Mouse (Mus musculus): ENCODE data around the gene Plxdc2.
A peak's percentile ranks its signal among the peaks of the same experiment; 100 is the strongest.

Plxdc2 gene

GRCm38 (mm10) chr2:16571169-16571751 lies 215.2 kb downstream of the Plxdc2 start:
- no peak for DNase-seq (ENCODE audit: low read depth)

DNA sequence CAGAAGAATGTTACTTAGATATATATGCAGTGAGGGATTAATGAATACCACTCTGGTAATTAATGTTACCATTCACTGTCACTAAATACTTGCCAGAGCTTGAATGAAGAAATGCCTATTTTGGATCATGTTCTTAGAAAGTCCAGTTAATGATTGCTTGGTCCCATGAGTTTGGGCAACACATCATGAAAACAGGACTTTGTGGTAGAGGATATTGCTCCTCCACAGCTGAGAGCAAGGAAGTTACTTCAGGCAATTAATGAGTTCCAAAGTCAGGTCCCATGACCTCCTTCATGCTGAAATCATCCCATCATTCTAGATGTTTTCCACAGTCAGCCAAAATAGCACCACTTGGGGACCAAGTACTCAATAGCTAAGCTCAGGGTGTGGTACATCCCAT lies 220.5 kb downstream of the Plxdc2 start:
- no peak for DNase-seq (ENCODE audit: low read depth)

- no peak for DNase-seq (ENCODE audit: low read depth)
Observed at GRCm38 (mm10) chr2:16578153-16578552, 222.0 kb downstream of the Plxdc2 start.

DNA sequence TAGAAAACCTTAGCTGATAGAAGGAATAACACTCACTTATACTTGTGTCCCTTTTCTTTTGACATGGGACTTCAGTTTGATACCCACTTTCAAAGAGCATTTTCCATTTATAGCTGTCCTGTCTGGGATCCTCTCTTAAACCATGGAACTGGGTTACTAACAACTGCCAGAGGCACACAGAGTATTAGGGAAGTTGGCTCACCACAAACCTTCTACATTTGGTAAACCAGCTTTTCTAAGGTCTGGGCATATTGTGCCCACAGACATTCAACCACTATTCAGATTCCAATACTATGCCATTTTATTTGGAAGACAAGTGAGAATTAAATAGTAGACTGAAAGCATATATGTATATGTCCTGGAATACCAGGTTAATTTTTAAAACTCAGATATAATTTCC lies 232.4 kb downstream of the Plxdc2 start:
- DNase-seq (ENCODE audit: low read depth) = peak; percentile 10

GRCm38 (mm10) chr2:16595451-16595850 lies 239.3 kb downstream of the Plxdc2 start:
- no peak for DNase-seq (ENCODE audit: low read depth)

DNA sequence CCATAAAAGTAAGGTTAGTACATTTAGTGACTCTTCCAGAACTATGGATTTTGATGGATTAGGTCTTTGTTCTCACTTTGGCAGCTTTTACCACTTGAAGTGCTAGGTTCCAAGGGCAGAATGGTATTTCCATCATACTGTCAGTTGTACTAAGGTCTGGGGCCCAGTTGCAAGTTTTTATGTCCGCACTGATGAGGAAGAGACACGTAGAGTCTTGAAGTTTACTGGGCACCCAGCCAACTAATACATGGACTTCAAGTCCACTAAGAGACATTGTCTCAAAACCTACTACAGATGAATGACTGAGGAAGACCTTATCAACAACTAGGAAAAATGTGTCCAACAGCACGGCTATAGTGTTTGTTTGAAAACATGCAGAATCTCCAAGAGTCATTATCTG lies 242.1 kb downstream of the Plxdc2 start:
- peak; percentile 3 for DNase-seq (ENCODE audit: low read depth)

GRCm38 (mm10) chr2:16604291-16604690 lies 248.2 kb downstream of the Plxdc2 start:
- DNase-seq (ENCODE audit: low read depth) = no peak

- DNase-seq (ENCODE audit: low read depth) = no peak
Observed at GRCm38 (mm10) chr2:16607792-16608586, 251.9 kb downstream of the Plxdc2 start.

- no peak for DNase-seq (ENCODE audit: low read depth)
Observed at GRCm38 (mm10) chr2:16642061-16642460, 286.0 kb downstream of the Plxdc2 start.

- peak; percentile 42 for DNase-seq (ENCODE audit: low read depth)
Observed at GRCm38 (mm10) chr2:16651713-16652112, 295.6 kb downstream of the Plxdc2 start.

DNA sequence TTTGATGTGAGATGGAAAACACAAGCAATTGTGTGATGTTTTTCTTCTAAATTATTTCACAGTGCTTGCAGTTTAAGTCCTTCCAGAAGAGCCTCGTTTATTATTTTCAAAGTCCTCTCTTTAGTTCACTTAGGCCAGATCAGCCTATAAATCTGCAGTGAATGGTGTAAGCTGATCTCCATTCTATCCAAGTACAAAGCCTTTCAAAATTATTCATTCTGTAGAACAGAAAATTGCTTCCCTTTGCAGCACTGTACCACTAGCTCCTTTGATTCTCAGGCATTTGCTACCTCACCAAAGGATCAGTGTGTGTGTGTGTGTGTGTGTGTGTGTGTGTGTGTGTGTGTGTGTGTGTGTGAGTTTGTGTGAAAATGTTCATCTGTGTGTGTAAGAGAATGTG lies 308.4 kb downstream of the Plxdc2 start:
- DNase-seq (ENCODE audit: low read depth) = no peak

- no peak for DNase-seq (ENCODE audit: low read depth)
Observed at GRCm38 (mm10) chr2:16668391-16668790, 312.3 kb downstream of the Plxdc2 start.

- peak; percentile 61 for DNase-seq (ENCODE audit: low read depth)
Observed at GRCm38 (mm10) chr2:16682905-16683304, 326.8 kb downstream of the Plxdc2 start.

DNA sequence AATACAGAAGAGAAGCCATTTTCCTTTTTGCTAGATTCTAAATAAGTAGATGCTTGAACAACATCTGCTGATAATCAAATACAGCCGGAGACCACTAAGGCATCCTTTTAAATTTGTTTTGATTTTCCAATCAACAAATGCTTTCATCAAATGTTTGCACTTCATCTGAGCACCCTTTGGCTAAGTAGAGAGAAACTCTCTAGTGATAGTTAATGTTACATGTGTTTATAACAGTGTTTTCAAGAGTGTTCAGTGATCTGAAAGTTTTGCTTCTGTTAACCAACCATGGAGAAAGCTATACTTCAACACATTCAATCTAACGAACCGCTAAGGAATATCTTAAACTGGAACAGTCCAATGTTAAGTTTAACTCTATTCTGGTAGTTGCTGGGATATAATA lies 327.6 kb downstream of the Plxdc2 start:
- no peak for DNase-seq (ENCODE audit: low read depth)

DNA sequence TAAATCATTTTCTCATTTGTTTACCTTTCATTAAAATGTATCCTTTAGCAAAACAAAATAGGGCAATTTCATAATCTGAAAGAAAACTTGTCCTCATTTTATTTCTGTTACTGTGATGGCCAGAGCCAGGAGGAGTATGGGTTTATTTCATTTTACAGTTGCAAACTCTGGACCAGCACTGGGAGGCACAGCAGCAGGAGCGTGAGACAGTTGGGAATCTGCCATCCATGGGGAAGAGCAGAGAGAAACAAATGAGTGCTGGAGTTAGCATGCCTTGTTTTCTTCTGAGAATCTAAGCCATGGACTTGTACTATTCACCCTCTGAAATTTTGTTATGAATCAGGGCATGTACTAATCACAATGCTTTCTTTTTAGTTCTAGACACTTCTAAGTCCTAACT lies 328.4 kb downstream of the Plxdc2 start:
- no peak for DNase-seq (ENCODE audit: low read depth)

DNA sequence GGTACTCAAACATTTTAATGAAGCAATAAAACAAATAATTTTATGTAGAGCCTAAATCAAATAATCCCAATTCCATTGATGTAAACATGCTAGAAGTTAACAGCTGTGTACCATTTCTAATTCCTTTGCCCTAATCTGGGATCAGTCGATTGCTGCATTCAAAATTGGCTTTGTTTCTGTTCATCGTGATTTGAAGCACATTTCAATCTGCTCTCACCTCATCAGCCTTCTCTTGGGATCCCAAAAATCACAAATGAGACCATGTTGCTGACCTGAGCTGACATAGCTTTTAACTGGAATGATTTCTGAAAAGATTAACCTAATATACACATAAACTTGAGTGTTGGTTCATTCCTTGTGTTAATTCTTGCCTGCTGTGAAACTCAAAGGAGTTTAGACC lies 340.3 kb downstream of the Plxdc2 start:
- DNase-seq (ENCODE audit: low read depth) = no peak

- DNase-seq (ENCODE audit: low read depth) = no peak
Observed at GRCm38 (mm10) chr2:16697181-16697580, 341.1 kb downstream of the Plxdc2 start.

DNA sequence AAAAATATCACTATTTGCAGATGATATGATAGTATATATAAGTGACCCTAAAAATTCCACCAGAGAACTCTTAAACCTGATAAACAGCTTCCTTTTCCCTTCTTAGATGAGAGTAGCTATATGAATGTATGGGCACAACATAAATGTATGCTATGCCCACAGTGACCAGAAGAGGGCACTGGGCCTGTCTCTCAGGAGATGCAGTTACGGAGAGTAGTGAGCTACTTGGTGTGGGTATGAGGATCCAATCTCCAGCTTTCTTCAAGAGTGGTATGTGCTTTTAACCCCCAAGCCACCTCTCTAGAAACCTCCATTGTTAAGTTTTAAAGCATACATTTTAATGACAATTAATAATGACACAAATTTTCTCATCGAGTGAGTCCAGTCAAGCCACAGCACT lies 350.1 kb downstream of the Plxdc2 start:
- DNase-seq (ENCODE audit: low read depth) = peak; percentile 27

GRCm38 (mm10) chr2:16709885-16710284 lies 353.8 kb downstream of the Plxdc2 start:
- no peak for DNase-seq (ENCODE audit: low read depth)

DNA sequence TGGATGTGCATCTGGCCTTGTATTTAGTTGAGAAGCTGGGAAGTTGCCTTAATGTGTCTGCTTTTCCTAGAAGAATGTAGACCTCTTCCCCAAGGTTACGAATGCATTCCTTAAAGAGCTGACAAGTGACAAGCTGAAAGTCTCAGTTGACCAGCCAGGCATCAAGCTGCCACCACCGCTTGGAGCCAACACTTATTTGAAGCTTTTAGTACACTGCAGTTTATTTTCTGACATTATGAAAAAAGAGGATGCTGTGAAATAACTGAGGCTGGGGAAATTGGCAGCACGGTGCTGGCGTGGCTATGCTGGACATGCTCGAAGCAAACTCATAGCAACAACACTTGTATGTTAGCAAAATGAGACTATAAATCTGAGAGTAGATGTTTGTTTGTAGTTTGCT lies 374.9 kb downstream of the Plxdc2 start:
- no peak for DNase-seq (ENCODE audit: low read depth)

GRCm38 (mm10) chr2:16734381-16734780 lies 378.3 kb downstream of the Plxdc2 start:
- no peak for DNase-seq (ENCODE audit: low read depth)

GRCm38 (mm10) chr2:16738241-16738640 lies 382.1 kb downstream of the Plxdc2 start:
- DNase-seq (ENCODE audit: low read depth) = no peak

- no peak for DNase-seq (ENCODE audit: low read depth)
Observed at GRCm38 (mm10) chr2:16741813-16742212, 385.7 kb downstream of the Plxdc2 start.

DNA sequence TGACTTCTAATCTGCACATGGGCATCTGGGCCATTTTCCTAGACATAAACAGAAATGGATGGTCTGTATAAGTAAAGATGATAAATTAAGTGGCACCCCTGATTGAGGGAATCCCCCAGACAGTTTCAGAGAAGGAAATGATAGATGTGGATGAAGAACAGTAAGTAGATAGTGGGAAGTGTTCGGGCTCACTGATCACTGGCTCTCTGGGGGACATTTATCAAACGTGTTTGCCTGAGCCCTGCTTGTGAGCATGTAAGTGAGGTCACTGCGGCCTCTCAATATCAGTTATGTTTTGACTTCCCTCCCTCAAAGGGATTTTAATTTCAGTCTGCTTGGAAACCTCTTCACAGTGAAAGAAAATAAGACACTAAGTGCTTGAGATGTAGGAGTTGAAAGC lies 387.5 kb downstream of the Plxdc2 start:
- no peak for DNase-seq (ENCODE audit: low read depth)

Data from 416B (cell line).